19 mouse cellular contexts compared by ENCODE assay signal in genomic region chr3:103920094-103920493, GRCm38 (mm10). TPM values are rescaled to one million over a fixed set of nuclear protein-coding genes. Genes with fewer than 3 reads are reported as not detected.
A peak's percentile ranks its signal among the peaks of the same experiment; 100 is the strongest.
DNase-seq lines count a peak whose midpoint lies in the region; ATAC-seq and TF ChIP-seq lines count a peak whose summit lies in the region.
"Had no signal": no experiment of that assay in that cellular context is flagged by ENCODE, and none has a peak within 500 bp of the region (broad histone marks: within the 10 kb centered on the region; RNA-seq: fewer than 3 reads in every experiment).

No protein-coding gene starts in this region.

- DNase-seq in liver, adult 2 months (ENCODE audit: extremely low read depth, low read depth, low spot score), result peak; percentile 63
- no peak for DNase-seq in spleen, adult 18-20 months
- no peak for DNase-seq in natural killer cell, adult 2 months (ENCODE audit: low spot score in 2 of 2)
- DNase-seq: adrenal gland, postnatal 10 days; cerebellum, adult 11-12 months; cerebellum, adult 9-11 months; embryo, embryonic 11 days; gastrocnemius, postnatal 36 days; heart, adult 18-20 months; heart, postnatal 10 days had no signal

- 85% methylated on average over 1 of the region's 1 CpGs for WGBS in liver, adult 2 months

- peaks cover 11% of the 10 kb centered on the region for H3K36me3 ChIP-seq in megakaryocyte, embryonic 14.5 days (replicated peaks; ENCODE audit: low read length)
- H3K36me3 ChIP-seq in liver, adult 2 months (ENCODE audit: control insufficient read depth, insufficient read depth, low read length), result no peaks in the 10 kb centered on the region
- H3K36me3 ChIP-seq: embryonic facial prominence, embryonic 15.5 days; forebrain, embryonic 15.5 days had no signal

- H3K79me2 ChIP-seq in liver, adult 2 months (ENCODE audit: control insufficient read depth, insufficient read depth, low read length), result peaks cover 10% of the 10 kb centered on the region; the same call in 1 of the 2 replicates

- no peaks in the 10 kb centered on the region for H3K27me3 ChIP-seq in megakaryocyte, embryonic 14.5 days (replicated peaks)
- H3K27me3 ChIP-seq in liver, adult 2 months (ENCODE audit: control insufficient read depth, insufficient read depth, low read length), result no peaks in the 10 kb centered on the region
- H3K27me3 ChIP-seq: embryonic facial prominence, embryonic 15.5 days; forebrain, embryonic 15.5 days; hindbrain, embryonic 13.5 days had no signal

- ATAC-seq in megakaryocyte, adult 5-6 weeks (ENCODE audit: poor library complexity, severe bottlenecking), result no peak
- 0 out of 2 replicates have a peak, but pooled peaks have one; percentile 20 for ATAC-seq in megakaryocyte progenitor cell, adult 5-6 weeks (replicated peaks; ENCODE audit: poor library complexity)
- ATAC-seq: forebrain, embryonic 15.5 days had no signal

- no peaks in the 10 kb centered on the region for H3K9me3 ChIP-seq in megakaryocyte, embryonic 14.5 days
- H3K9me3 ChIP-seq: embryonic facial prominence, embryonic 15.5 days; forebrain, embryonic 10.5 days; forebrain, embryonic 15.5 days; heart, embryonic 10.5 days; hindbrain, embryonic 13.5 days had no signal

- H3K27ac ChIP-seq in liver, adult 2 months (replicated peaks; ENCODE audit: insufficient read depth, low read depth, low read length), result no peak overlapping the region
- H3K27ac ChIP-seq: embryonic facial prominence, embryonic 15.5 days; forebrain, embryonic 10.5 days; forebrain, embryonic 15.5 days; heart, embryonic 10.5 days; hindbrain, embryonic 13.5 days had no signal

- H3K9ac ChIP-seq in liver, adult 2 months (ENCODE audit: low read depth, low read length), result no peak overlapping the region
- H3K9ac ChIP-seq: embryonic facial prominence, embryonic 15.5 days; forebrain, embryonic 15.5 days; hindbrain, embryonic 13.5 days had no signal

- peaks cover 63% of the 10 kb centered on the region for H3K4me1 ChIP-seq in megakaryocyte, embryonic 14.5 days
- H3K4me1 ChIP-seq in liver, adult 2 months (ENCODE audit: control insufficient read depth, insufficient read depth, low read length), result peaks cover 9% of the 10 kb centered on the region

- no peak for TF ChIP-seq CTCF in liver, adult 2 months (IDR thresholded peaks at IDR 0.05; ENCODE audit: low read depth, low read length)

- H3K4me3 ChIP-seq in megakaryocyte, embryonic 14.5 days (replicated peaks), result peak overlapping the region; percentile 73
- no peak overlapping the region for H3K4me3 ChIP-seq in liver, adult 2 months (ENCODE audit: insufficient read depth, low read depth, low read length)
- H3K4me3 ChIP-seq: embryonic facial prominence, embryonic 15.5 days; erythroblast, embryonic 14.5 days; forebrain, embryonic 10.5 days; forebrain, embryonic 15.5 days; heart, embryonic 10.5 days; hindbrain, embryonic 13.5 days had no signal

- TF ChIP-seq POLR2A in liver, adult 2 months (IDR thresholded peaks at IDR 0.05; ENCODE audit: extremely low read depth, insufficient read depth, low read length), result no peak

RNA-seq across cellular contexts. Expression of gene Rsbn1, which starts 6.2 kb away (rescaled TPM):
- 9.0 and 18.1 TPM in 2 replicates for polyA plus RNA-seq in megakaryocyte, embryonic 14.5 days (2012; ENCODE audit: insufficient read depth, low replicate concordance)
- 24.0 and 31.8 TPM in 2 replicates for total RNA-seq in megakaryocyte, adult 5-6 weeks (2015)
- total RNA-seq in megakaryocyte, adult 5-6 weeks (2017), result 29.1 and 31.1 TPM in 2 replicates
- total RNA-seq in liver, adult 2 months (2014; rRNA removed), result 5.8 and 7.1 TPM in 2 replicates
- polyA plus RNA-seq in liver, adult 2 months (2012; rRNA removed), result 0.68 and 1.1 TPM in 2 replicates
- 56.7 and 62.2 TPM in 2 replicates for total RNA-seq in megakaryocyte progenitor cell, adult 5-6 weeks (2015)
- 52.8 and 57.6 TPM in 2 replicates for total RNA-seq in megakaryocyte progenitor cell, adult 5-6 weeks (2017)

RNA-seq across cellular contexts. Expression of gene Phtf1, which starts 47.8 kb away (rescaled TPM):
- 4.0 and 5.0 TPM in 2 replicates for polyA plus RNA-seq in megakaryocyte, embryonic 14.5 days (2012; ENCODE audit: insufficient read depth, low replicate concordance)
- 9.8 and 11.3 TPM in 2 replicates for total RNA-seq in megakaryocyte, adult 5-6 weeks (2015)
- total RNA-seq in megakaryocyte, adult 5-6 weeks (2017), result 14.7 and 16.3 TPM in 2 replicates
- 5.2 TPM in 2 replicates for total RNA-seq in liver, adult 2 months (2014; rRNA removed)
- 1.2 and 1.6 TPM in 2 replicates for polyA plus RNA-seq in liver, adult 2 months (2012; rRNA removed)
- 18.8 and 20.3 TPM in 2 replicates for total RNA-seq in megakaryocyte progenitor cell, adult 5-6 weeks (2015)
- 27.3 and 32.7 TPM in 2 replicates for total RNA-seq in megakaryocyte progenitor cell, adult 5-6 weeks (2017)
